Mouse (Mus musculus) hindbrain, embryonic 11.5 days (tissue): ENCODE data around the gene Slc25a13. TPM values are rescaled to one million over a fixed set of nuclear protein-coding genes. Genes with fewer than 3 reads are reported as not detected.

ENCODE experiments used
- ATAC-seq: fragments of 200-750 bp; cut with Nextera tagmentation; 2 replicates; pipeline ENCODE4 v1.8.0; 2017; ENCODE audit warnings: mild to moderate bottlenecking, moderate TSS enrichment, moderate library complexity; ENCODE audit not compliant: low FRiP score
- DNase-seq: peaks from one replicate; pipeline ENCODE4 v3.0.0-alpha.2; 2015; ENCODE audit warnings: low spot score
- H3K27ac ChIP-seq: fragments of 300-500 bp; sonication (generic); 2 replicates; pipeline ENCODE4 v1.5.1; 2014; ENCODE audit warnings: mild to moderate bottlenecking, low read depth, low read length
- H3K27me3 ChIP-seq: fragments of 300-500 bp; sonication (generic); 2 replicates; pipeline ENCODE4 v1.6.1; 2014; ENCODE audit warnings: mild to moderate bottlenecking, low read length, moderate library complexity, mixed read lengths; ENCODE audit not compliant: control insufficient read depth, insufficient read depth
- H3K36me3 ChIP-seq: fragments of 300-500 bp; sonication (generic); 2 replicates; pipeline ENCODE4 v1.6.1; 2014; ENCODE audit warnings: mild to moderate bottlenecking, low read length, moderate library complexity, mixed read lengths; ENCODE audit not compliant: control insufficient read depth, insufficient read depth
- H3K4me1 ChIP-seq: fragments of 300-500 bp; sonication (generic); replicated peaks from 2 replicates; pipeline ENCODE4 v1.6.1; 2014; ENCODE audit warnings: low read length, mixed read lengths; ENCODE audit not compliant: control insufficient read depth, insufficient read depth
- H3K4me2 ChIP-seq: fragments of 300-500 bp; sonication (generic); replicated peaks from 2 replicates; pipeline ENCODE4 v1.6.1; 2014; ENCODE audit warnings: mild to moderate bottlenecking, low read depth, low read length
- H3K4me3 ChIP-seq: fragments of 300-500 bp; sonication (generic); 2 replicates; pipeline ENCODE4 v1.5.1; 2014; ENCODE audit warnings: low read depth, low read length
- H3K9ac ChIP-seq: fragments of 300-500 bp; sonication (generic); 2 replicates; pipeline ENCODE4 v1.6.1; 2014; ENCODE audit warnings: low read depth, low read length
- H3K9me3 ChIP-seq: fragments of 300-500 bp; sonication (generic); 2 replicates; pipeline ENCODE4 v1.6.1; 2016; ENCODE audit warnings: low read length; ENCODE audit not compliant: control insufficient read depth
- WGBS: fragments of 180-500 bp; shearing (Covaris S2); extraction: QIAGEN DNeasy Blood & Tissue Kit; methylation state at CpG from one replicate; pipeline ENCODE4 v1.1.7; 2014; 5-methylcytosine and 5-hydroxymethylcytosine counted together
- polyA plus RNA-seq: library from polyadenylated mRNA; unstranded; fragments of >200 nt; fragmentation: Nextera tagmentation; extraction: Ambion mirVana; gene quantifications from 2 replicates; pipeline ENCODE4 v1.2.1, GENCODE M21; 2014

Gene Slc25a13
- polyA plus RNA-seq, 1 experiment from 2014 or later = 31.0 TPM

- no peak overlapping the region for H3K9ac ChIP-seq
- DNase-seq = no peak
- WGBS = 91% methylated on average over 3 of the region's 3 CpGs
- H3K4me1 ChIP-seq = no peaks in the 10 kb centered on the region
- H3K36me3 ChIP-seq = no peaks in the 10 kb centered on the region
- no peaks in the 10 kb centered on the region for H3K27me3 ChIP-seq
- H3K27ac ChIP-seq = no peak overlapping the region
- ATAC-seq = no peak
- no peak overlapping the region for H3K4me3 ChIP-seq
- H3K9me3 ChIP-seq = no peaks in the 10 kb centered on the region
- H3K4me2 ChIP-seq = no peak overlapping the region
Observed at GRCm38 (mm10) chr6:6149329-6149728, 67.6 kb downstream of the Slc25a13 start.

DNA sequence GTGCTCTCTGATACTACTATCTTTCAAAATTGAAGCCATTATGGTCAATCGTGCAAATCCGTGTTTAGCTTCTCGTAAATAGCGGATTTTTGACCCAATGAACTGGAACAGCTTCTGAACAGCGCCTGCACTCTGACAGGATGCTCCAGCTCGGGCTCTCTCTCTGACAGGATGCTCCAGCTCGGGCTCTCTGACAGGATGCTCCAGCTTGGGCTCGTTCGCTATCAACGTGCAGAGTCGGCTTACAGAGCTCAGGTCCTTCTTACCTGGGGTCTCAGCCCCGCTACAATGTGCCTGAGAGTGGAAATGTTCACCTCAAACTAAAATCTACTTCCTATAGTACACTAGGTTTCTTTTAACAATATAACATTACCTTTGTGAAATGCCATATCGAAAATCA is 71.6 kb downstream of the Slc25a13 start:
- Histone ChIP-seq H3K27me3 (no peaks in the 10 kb centered on the region), H3K4me1 (no peaks in the 10 kb centered on the region), H3K4me2 (no peak overlapping the region), H3K9ac (no peak overlapping the region), H3K27ac (no peak overlapping the region), H3K36me3 (no peaks in the 10 kb centered on the region), H3K9me3 (no peaks in the 10 kb centered on the region), H3K4me3 (no peak overlapping the region)
- 90% methylated on average over 13 of the region's 13 CpGs for WGBS
- DNase-seq (no peak), ATAC-seq (no peak)

DNA sequence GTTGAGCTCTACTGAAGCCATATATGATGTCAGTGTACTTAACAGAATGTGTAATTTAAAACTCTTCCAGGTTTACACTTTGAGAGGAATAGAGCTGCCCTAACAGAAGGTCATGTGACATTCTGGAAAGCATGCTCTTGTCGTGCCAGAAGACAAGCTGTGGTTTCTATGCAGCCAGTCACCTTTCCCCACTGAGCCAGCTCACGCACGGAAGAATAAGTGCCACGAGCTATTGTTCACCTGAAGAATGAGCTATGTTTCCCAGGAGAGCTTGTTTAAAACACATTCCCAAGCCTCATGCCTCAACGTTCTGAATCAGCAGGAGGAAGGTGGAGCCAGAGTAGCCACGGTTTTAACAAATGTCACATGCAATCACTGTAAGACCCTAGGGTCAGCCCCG is 73.4 kb downstream of the Slc25a13 start:
- DNase-seq (no peak), ATAC-seq (no peak)
- Histone ChIP-seq H3K27ac (no peak overlapping the region), H3K9ac (no peak overlapping the region), H3K4me1 (no peaks in the 10 kb centered on the region), H3K4me2 (no peak overlapping the region), H3K4me3 (no peak overlapping the region), H3K36me3 (no peaks in the 10 kb centered on the region), H3K27me3 (no peaks in the 10 kb centered on the region), H3K9me3 (no peaks in the 10 kb centered on the region)
- WGBS = 56% methylated on average over 7 of the region's 7 CpGs

- H3K4me2 ChIP-seq = no peak overlapping the region
- H3K9ac ChIP-seq = no peak overlapping the region
- H3K4me1 ChIP-seq = no peaks in the 10 kb centered on the region
- H3K36me3 ChIP-seq = no peaks in the 10 kb centered on the region
- ATAC-seq = no peak
- no peak overlapping the region for H3K27ac ChIP-seq
- no peak overlapping the region for H3K4me3 ChIP-seq
- no peak for DNase-seq
- 91% methylated on average over 3 of the region's 3 CpGs for WGBS
- H3K9me3 ChIP-seq = no peaks in the 10 kb centered on the region
- no peaks in the 10 kb centered on the region for H3K27me3 ChIP-seq
Observed at GRCm38 (mm10) chr6:6140370-6140769, 76.6 kb downstream of the Slc25a13 start.

GRCm38 (mm10) chr6:6139061-6139460 is 77.9 kb downstream of the Slc25a13 start:
- no peak overlapping the region for H3K4me2 ChIP-seq
- ATAC-seq (no peak), DNase-seq (no peak)
- no peak overlapping the region for H3K27ac ChIP-seq
- H3K9me3 ChIP-seq = no peaks in the 10 kb centered on the region
- H3K27me3 ChIP-seq = no peaks in the 10 kb centered on the region
- no peak overlapping the region for H3K9ac ChIP-seq
- H3K36me3 ChIP-seq = no peaks in the 10 kb centered on the region
- no peak overlapping the region for H3K4me3 ChIP-seq
- no peaks in the 10 kb centered on the region for H3K4me1 ChIP-seq
- WGBS = 96% methylated on average over 4 of the region's 5 CpGs

- H3K9me3 ChIP-seq = no peaks in the 10 kb centered on the region
- H3K4me1 ChIP-seq = no peaks in the 10 kb centered on the region
- ATAC-seq = no peak
- H3K36me3 ChIP-seq = no peaks in the 10 kb centered on the region
- H3K9ac ChIP-seq = no peak overlapping the region
- DNase-seq = no peak
- no peak overlapping the region for H3K4me2 ChIP-seq
- no peak overlapping the region for H3K27ac ChIP-seq
- H3K27me3 ChIP-seq = no peaks in the 10 kb centered on the region
- H3K4me3 ChIP-seq = no peak overlapping the region
- 93% methylated on average over 3 of the region's 3 CpGs for WGBS
Observed at GRCm38 (mm10) chr6:6136812-6137211, 80.2 kb downstream of the Slc25a13 start.

- DNase-seq (no peak), ATAC-seq (no peak)
- 87% methylated on average over 4 of the region's 4 CpGs for WGBS
- H3K27me3 ChIP-seq = no peaks in the 10 kb centered on the region
- H3K9ac ChIP-seq = no peak overlapping the region
- no peaks in the 10 kb centered on the region for H3K9me3 ChIP-seq
- no peaks in the 10 kb centered on the region for H3K4me1 ChIP-seq
- H3K36me3 ChIP-seq = no peaks in the 10 kb centered on the region
- no peak overlapping the region for H3K27ac ChIP-seq
- no peak overlapping the region for H3K4me2 ChIP-seq
- no peak overlapping the region for H3K4me3 ChIP-seq
Observed at GRCm38 (mm10) chr6:6134935-6135334, 82.0 kb downstream of the Slc25a13 start.

- no peaks in the 10 kb centered on the region for H3K27me3 ChIP-seq
- no peak for DNase-seq
- no peak overlapping the region for H3K9ac ChIP-seq
- 92% methylated on average over 8 of the region's 8 CpGs for WGBS
- no peaks in the 10 kb centered on the region for H3K36me3 ChIP-seq
- no peak for ATAC-seq
- H3K4me2 ChIP-seq = no peak overlapping the region
- no peaks in the 10 kb centered on the region for H3K4me1 ChIP-seq
- no peaks in the 10 kb centered on the region for H3K9me3 ChIP-seq
- no peak overlapping the region for H3K4me3 ChIP-seq
- H3K27ac ChIP-seq = no peak overlapping the region
Observed at GRCm38 (mm10) chr6:6133556-6134050, 83.4 kb downstream of the Slc25a13 start.

GRCm38 (mm10) chr6:6132047-6132446 is 84.9 kb downstream of the Slc25a13 start:
- Histone ChIP-seq H3K4me2 (no peak overlapping the region), H3K27me3 (no peaks in the 10 kb centered on the region), H3K9ac (no peak overlapping the region), H3K9me3 (no peaks in the 10 kb centered on the region), H3K4me1 (no peaks in the 10 kb centered on the region), H3K4me3 (no peak overlapping the region), H3K36me3 (no peaks in the 10 kb centered on the region), H3K27ac (no peak overlapping the region)
- DNase-seq (no peak), ATAC-seq (no peak)
- WGBS = 70% methylated on average over 5 of the region's 5 CpGs
